Mouse (Mus musculus) lung, postnatal 0 days (tissue): Measurements from ENCODE around the gene Cyp2a5.

Experiments
- CTCF ChIP-seq: IDR thresholded peaks from 2 replicates; pipeline ENCODE4 v1.5.1; 2016; ENCODE audit warnings: antibody characterized with exemption, mild to moderate bottlenecking
- EP300 ChIP-seq: IDR thresholded peaks from 2 replicates; pipeline ENCODE4 v1.6.1; 2016; ENCODE audit warnings: antibody characterized with exemption, mild to moderate bottlenecking, control low read depth

DNA sequence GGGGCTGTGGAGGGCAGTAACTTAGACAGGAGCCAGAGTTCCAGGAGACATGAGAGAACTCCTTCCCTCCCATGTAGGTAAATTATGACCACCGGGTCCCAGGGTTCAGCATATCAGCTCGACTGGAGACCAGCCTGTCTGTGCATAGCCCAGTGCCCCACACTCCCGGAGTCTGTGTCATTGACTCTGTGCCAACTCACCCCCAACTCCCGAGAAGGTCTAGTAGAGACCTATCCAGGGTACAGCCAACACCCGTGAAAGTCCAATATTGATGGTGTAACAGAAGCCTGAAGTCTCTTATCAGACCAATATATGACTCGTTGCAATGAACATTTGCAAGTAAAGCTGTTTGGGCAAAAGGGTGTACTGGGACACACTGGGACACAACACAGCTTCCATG lies 45.1 kb upstream of the Cyp2a5 start:
- no peak for TF ChIP-seq EP300
- no peak for TF ChIP-seq CTCF
